Mouse (Mus musculus) liver, postnatal 0 days (tissue): ENCODE measurements around the gene Cysltr2.

ENCODE experiments used
- CTCF ChIP-seq: sonication (generic); IDR thresholded peaks from 2 replicates; pipeline ENCODE4 v1.5.1; 2016; ENCODE audit warnings: antibody characterized with exemption, low read depth
- EP300 ChIP-seq: IDR thresholded peaks from 2 replicates; pipeline ENCODE4 v1.6.1; 2016; ENCODE audit warnings: antibody characterized with exemption, low read depth, mild to moderate bottlenecking

- TF ChIP-seq CTCF = no peak
- TF ChIP-seq EP300 = no peak
Observed at GRCm38 (mm10) chr14:73058755-73059154, 9.8 kb upstream of the Cysltr2 start.
